Mouse (Mus musculus): ENCODE measurements at regions not wholly inside any gene's neighbourhood (a gene's known extent, or its start where the extent isn't known, plus 50 kb on each side); places are given as distances from the start of the nearest gene placed in this dataset.

- H3K4me2 ChIP-seq (replicated peaks; ENCODE audit: low read depth, low read length) = no peak overlapping the region
- H3K9me3 ChIP-seq (ENCODE audit: control insufficient read depth, low read length) = no peaks in the 10 kb centered on the region
- H3K4me3 ChIP-seq (ENCODE audit: low read depth, low read length) = no peak overlapping the region
- DNase-seq (ENCODE audit: low spot score) = no peak
- no peaks in the 10 kb centered on the region for H3K27me3 ChIP-seq (ENCODE audit: control insufficient read depth, insufficient read depth, low read length)
- no peak overlapping the region for H3K9ac ChIP-seq (ENCODE audit: low read depth, low read length)
- H3K27ac ChIP-seq (ENCODE audit: low read depth, low read length) = no peak overlapping the region
- H3K4me1 ChIP-seq (replicated peaks; ENCODE audit: control insufficient read depth, insufficient read depth, low read length) = no peaks in the 10 kb centered on the region
- ATAC-seq (ENCODE audit: low FRiP score) = no peak
- 81% methylated on average over 2 of the region's 2 CpGs for WGBS
- no peaks in the 10 kb centered on the region for H3K36me3 ChIP-seq (ENCODE audit: control insufficient read depth, insufficient read depth, low read length)
These were observed 212.3 kb downstream of the Spry2 start for GRCm38 (mm10) chr14:105684329-105684728.

- Histone ChIP-seq H3K4me3 (ENCODE audit: low read depth, low read length) (no peak overlapping the region), H3K9me3 (ENCODE audit: control insufficient read depth, low read length) (no peaks in the 10 kb centered on the region), H3K36me3 (ENCODE audit: control insufficient read depth, insufficient read depth, low read length) (no peaks in the 10 kb centered on the region), H3K27me3 (ENCODE audit: control insufficient read depth, insufficient read depth, low read length) (no peaks in the 10 kb centered on the region), H3K27ac (ENCODE audit: low read depth, low read length) (no peak overlapping the region), H3K4me1 (replicated peaks; ENCODE audit: control insufficient read depth, insufficient read depth, low read length) (no peaks in the 10 kb centered on the region), H3K9ac (ENCODE audit: low read depth, low read length) (no peak overlapping the region), H3K4me2 (replicated peaks; ENCODE audit: low read depth, low read length) (0 out of 2 replicates have a peak overlapping the region, but pooled peaks have one; percentile 17)
- no peak for ATAC-seq (ENCODE audit: low FRiP score)
- WGBS = 9% methylated on average over 4 of the region's 4 CpGs
- no peak for DNase-seq (ENCODE audit: low spot score)
These were observed 220.0 kb downstream of the Spry2 start for GRCm38 (mm10) chr14:105676646-105676930.

- 40% methylated on average over 13 of the region's 13 CpGs for WGBS
- Histone ChIP-seq H3K27me3 (ENCODE audit: control insufficient read depth, insufficient read depth, low read length) (no peaks in the 10 kb centered on the region), H3K4me3 (ENCODE audit: low read depth, low read length) (no peak overlapping the region), H3K9me3 (ENCODE audit: control insufficient read depth, low read length) (no peaks in the 10 kb centered on the region), H3K36me3 (ENCODE audit: control insufficient read depth, insufficient read depth, low read length) (no peaks in the 10 kb centered on the region), H3K9ac (ENCODE audit: low read depth, low read length) (no peak overlapping the region), H3K27ac (ENCODE audit: low read depth, low read length) (no peak overlapping the region), H3K4me1 (replicated peaks; ENCODE audit: control insufficient read depth, insufficient read depth, low read length) (no peaks in the 10 kb centered on the region), H3K4me2 (replicated peaks; ENCODE audit: low read depth, low read length) (0 out of 2 replicates have a peak overlapping the region, but pooled peaks have one; percentile 17)
- DNase-seq (ENCODE audit: low spot score) (peak; percentile 69), ATAC-seq (ENCODE audit: low FRiP score) (peak; percentile 41; the same call in 1 of the 2 replicates)
These were observed 220.6 kb downstream of the Spry2 start for GRCm38 (mm10) chr14:105675801-105676645.

GRCm38 (mm10) chr14:105675006-105675405 lies 221.6 kb downstream of the Spry2 start:
- Histone ChIP-seq H3K4me2 (replicated peaks; ENCODE audit: low read depth, low read length) (no peak overlapping the region), H3K4me3 (ENCODE audit: low read depth, low read length) (no peak overlapping the region), H3K27ac (ENCODE audit: low read depth, low read length) (no peak overlapping the region), H3K4me1 (replicated peaks; ENCODE audit: control insufficient read depth, insufficient read depth, low read length) (no peaks in the 10 kb centered on the region), H3K9ac (ENCODE audit: low read depth, low read length) (no peak overlapping the region), H3K9me3 (ENCODE audit: control insufficient read depth, low read length) (no peaks in the 10 kb centered on the region), H3K36me3 (ENCODE audit: control insufficient read depth, insufficient read depth, low read length) (no peaks in the 10 kb centered on the region), H3K27me3 (ENCODE audit: control insufficient read depth, insufficient read depth, low read length) (no peaks in the 10 kb centered on the region)
- DNase-seq (ENCODE audit: low spot score) (no peak), ATAC-seq (ENCODE audit: low FRiP score) (no peak)

- peak; percentile 14 for DNase-seq (ENCODE audit: low spot score)
- 41% methylated on average over 11 of the region's 11 CpGs for whole genome bisulfite sequencing
- no peak overlapping the region for H3K27ac ChIP-seq (ENCODE audit: low read depth, low read length)
These were observed 227.7 kb downstream of the Spry2 start for GRCm38 (mm10) chr14:105668969-105669368.

GRCm38 (mm10) chr14:105664671-105665198 lies 231.9 kb downstream of the Spry2 start:
- Histone ChIP-seq H3K4me3 (ENCODE audit: low read depth, low read length) (no peak overlapping the region), H3K9me3 (ENCODE audit: control insufficient read depth, low read length) (no peaks in the 10 kb centered on the region), H3K27ac (ENCODE audit: low read depth, low read length) (no peak overlapping the region), H3K36me3 (ENCODE audit: control insufficient read depth, insufficient read depth, low read length) (no peaks in the 10 kb centered on the region), H3K4me2 (replicated peaks; ENCODE audit: low read depth, low read length) (no peak overlapping the region), H3K4me1 (replicated peaks; ENCODE audit: control insufficient read depth, insufficient read depth, low read length) (no peaks in the 10 kb centered on the region), H3K9ac (ENCODE audit: low read depth, low read length) (no peak overlapping the region), H3K27me3 (ENCODE audit: control insufficient read depth, insufficient read depth, low read length) (no peaks in the 10 kb centered on the region)
- 83% methylated on average over 7 of the region's 7 CpGs for WGBS
- DNase-seq (ENCODE audit: low spot score) (no peak), ATAC-seq (ENCODE audit: low FRiP score) (no peak)

More at GRCm38 (mm10) chr14:105668969-105669368, 227.7 kb downstream of the Spry2 start:
- Histone ChIP-seq H3K4me2 (replicated peaks; ENCODE audit: low read depth, low read length) (0 out of 2 replicates have a peak overlapping the region, but pooled peaks have one; percentile 6), H3K9ac (ENCODE audit: low read depth, low read length) (no peak overlapping the region), H3K4me1 (replicated peaks; ENCODE audit: control insufficient read depth, insufficient read depth, low read length) (no peaks in the 10 kb centered on the region), H3K27me3 (ENCODE audit: control insufficient read depth, insufficient read depth, low read length) (no peaks in the 10 kb centered on the region), H3K9me3 (ENCODE audit: control insufficient read depth, low read length) (no peaks in the 10 kb centered on the region), H3K4me3 (ENCODE audit: low read depth, low read length) (no peak overlapping the region), H3K36me3 (ENCODE audit: control insufficient read depth, insufficient read depth, low read length) (no peaks in the 10 kb centered on the region)
- peak; percentile 59; the same call in 1 of the 2 replicates for ATAC-seq (ENCODE audit: low FRiP score)

- Histone ChIP-seq H3K27me3 (ENCODE audit: control insufficient read depth, insufficient read depth, low read length) (no peaks in the 10 kb centered on the region), H3K4me1 (replicated peaks; ENCODE audit: control insufficient read depth, insufficient read depth, low read length) (no peaks in the 10 kb centered on the region), H3K9ac (ENCODE audit: low read depth, low read length) (no peak overlapping the region), H3K36me3 (ENCODE audit: control insufficient read depth, insufficient read depth, low read length) (no peaks in the 10 kb centered on the region), H3K27ac (ENCODE audit: low read depth, low read length) (no peak overlapping the region), H3K4me3 (ENCODE audit: low read depth, low read length) (no peak overlapping the region), H3K4me2 (replicated peaks; ENCODE audit: low read depth, low read length) (no peak overlapping the region), H3K9me3 (ENCODE audit: control insufficient read depth, low read length) (no peaks in the 10 kb centered on the region)
- WGBS = 86% methylated on average over 3 of the region's 4 CpGs
- ATAC-seq (ENCODE audit: low FRiP score) (no peak), DNase-seq (ENCODE audit: low spot score) (no peak)
These were observed 233.1 kb downstream of the Spry2 start for GRCm38 (mm10) chr14:105663472-105663871.

- Histone ChIP-seq H3K4me3 (ENCODE audit: low read depth, low read length) (no peak overlapping the region), H3K4me1 (replicated peaks; ENCODE audit: control insufficient read depth, insufficient read depth, low read length) (no peaks in the 10 kb centered on the region), H3K9me3 (ENCODE audit: control insufficient read depth, low read length) (no peaks in the 10 kb centered on the region), H3K27me3 (ENCODE audit: control insufficient read depth, insufficient read depth, low read length) (no peaks in the 10 kb centered on the region), H3K4me2 (replicated peaks; ENCODE audit: low read depth, low read length) (no peak overlapping the region), H3K27ac (ENCODE audit: low read depth, low read length) (no peak overlapping the region), H3K9ac (ENCODE audit: low read depth, low read length) (no peak overlapping the region), H3K36me3 (ENCODE audit: control insufficient read depth, insufficient read depth, low read length) (no peaks in the 10 kb centered on the region)
- ATAC-seq (ENCODE audit: low FRiP score) (no peak), DNase-seq (ENCODE audit: low spot score) (no peak)
- 93% methylated on average over 6 of the region's 6 CpGs for WGBS
These were observed 233.8 kb downstream of the Spry2 start for GRCm38 (mm10) chr14:105662839-105663238.

GRCm38 (mm10) chr14:105658316-105658715 lies 238.3 kb downstream of the Spry2 start:
- WGBS = 91% methylated on average over 2 of the region's 2 CpGs

More at GRCm38 (mm10) chr14:105658316-105658715, 238.3 kb downstream of the Spry2 start:
- no peaks in the 10 kb centered on the region for H3K27me3 ChIP-seq (ENCODE audit: control insufficient read depth, insufficient read depth, low read length)
- no peak overlapping the region for H3K9ac ChIP-seq (ENCODE audit: low read depth, low read length)
- no peaks in the 10 kb centered on the region for H3K36me3 ChIP-seq (ENCODE audit: control insufficient read depth, insufficient read depth, low read length)
- H3K4me1 ChIP-seq (replicated peaks; ENCODE audit: control insufficient read depth, insufficient read depth, low read length) = no peaks in the 10 kb centered on the region
- H3K4me3 ChIP-seq (ENCODE audit: low read depth, low read length) = no peak overlapping the region
- ATAC-seq (ENCODE audit: low FRiP score) (no peak), DNase-seq (ENCODE audit: low spot score) (no peak)
- no peak overlapping the region for H3K4me2 ChIP-seq (replicated peaks; ENCODE audit: low read depth, low read length)
- no peak overlapping the region for H3K27ac ChIP-seq (ENCODE audit: low read depth, low read length)
- H3K9me3 ChIP-seq (ENCODE audit: control insufficient read depth, low read length) = no peaks in the 10 kb centered on the region

All from hindbrain, embryonic 11.5 days (tissue).